Mouse (Mus musculus) small intestine, adult 2 months (tissue): Measurements from ENCODE around the gene Cd36.

Experiments used
- CTCF ChIP-seq: fragments of 200-500 bp; IDR thresholded peaks from 2 replicates; pipeline ENCODE4 v1.5.1; 2012; ENCODE audit warnings: low read depth, mild to moderate bottlenecking, control low read depth, inconsistent platforms, low read length, moderate library complexity, mixed read lengths; ENCODE audit not compliant: insufficient replicate concordance, insufficient read length; ENCODE audit errors: extremely low read depth
- POLR2A ChIP-seq: fragments of 200-500 bp; IDR thresholded peaks from 2 replicates; pipeline ENCODE4 v1.6.1; 2012; ENCODE audit warnings: low read depth, mild to moderate bottlenecking, control low read depth, inconsistent platforms, low read length, moderate library complexity

DNA sequence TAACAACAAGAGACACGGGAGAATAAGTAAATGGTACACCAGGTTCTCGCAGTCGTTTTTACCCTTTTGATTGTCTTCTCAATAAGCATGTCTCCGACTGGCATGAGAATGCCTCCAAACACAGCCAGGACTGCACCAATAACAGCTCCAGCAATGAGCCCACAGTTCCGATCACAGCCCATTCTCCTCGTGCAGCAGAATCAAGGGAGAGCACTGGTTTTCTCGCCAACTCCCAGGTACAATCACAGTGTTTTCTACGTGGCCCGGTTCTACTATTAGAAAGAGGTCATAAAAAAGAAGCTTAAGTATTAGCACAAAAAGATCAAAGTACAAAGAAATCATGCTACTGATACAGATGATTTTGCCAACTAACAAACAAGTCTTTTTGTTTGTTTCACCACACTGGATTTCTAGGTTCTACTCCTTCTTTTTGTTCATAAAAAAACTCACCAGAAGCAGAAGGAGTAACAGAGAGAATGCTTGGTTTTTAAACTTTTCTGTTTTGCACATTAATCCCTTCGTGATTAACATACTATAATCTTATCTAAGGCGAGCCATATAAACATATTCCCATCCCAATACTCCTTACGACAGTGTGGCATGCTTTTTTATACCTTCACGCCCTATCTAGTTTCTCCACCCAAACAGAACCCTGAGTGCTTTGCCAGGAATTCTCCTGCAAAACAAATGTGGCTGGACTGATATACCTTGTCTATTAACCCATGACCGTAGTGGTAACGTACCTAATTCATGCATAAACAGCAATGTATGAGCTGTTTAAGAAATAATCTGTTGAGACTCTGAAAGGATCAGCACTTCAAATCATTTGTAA, 59.7 kb downstream of the Cd36 start:
- TF ChIP-seq CTCF (no peak), POLR2A (no peak)
